Mouse (Mus musculus): Measurements from ENCODE around the gene Stk10.
A peak's percentile ranks its signal among the peaks of the same experiment; 100 is the strongest.

DNA sequence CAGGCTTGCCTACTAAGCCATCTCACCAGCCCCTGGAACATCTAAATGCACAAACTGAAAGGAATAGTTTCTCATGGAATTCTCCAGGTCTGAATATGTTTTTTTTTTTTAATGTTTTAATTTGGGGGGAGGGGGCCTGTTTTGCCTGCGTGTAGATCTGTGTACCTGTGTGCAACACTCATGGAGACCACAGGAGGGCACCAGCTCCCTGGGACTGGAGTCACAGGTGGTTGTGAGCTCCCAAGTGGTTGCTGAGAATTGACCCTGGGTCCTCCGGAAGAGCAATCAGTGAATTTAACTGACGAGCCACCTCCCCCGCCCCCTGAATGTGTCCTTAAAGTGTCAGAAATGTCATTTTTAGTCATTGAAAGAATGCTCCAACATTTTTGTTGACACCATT lies 61.0 kb downstream of the Stk10 start:
- TF ChIP-seq CTCF (conservative IDR thresholded peaks at IDR 0.05; ENCODE audit: insufficient read depth, insufficient read length, low read depth, low read length) = 0 out of 2 replicates have a peak, but pooled peaks have one; percentile 29
- TF ChIP-seq POLR2A (IDR thresholded peaks at IDR 0.05; ENCODE audit: low read depth, low read length) = no peak
